Mouse (Mus musculus): ENCODE data around the gene Rpl29. TPM values are rescaled to one million over a fixed set of nuclear protein-coding genes. Genes with fewer than 3 reads are reported as not detected.

Gene Rpl29
- polyA plus RNA-seq, 1 experiment from 2014 or later = 729 TPM

GRCm38 (mm10) chr9:106469317-106469716, 40.1 kb downstream of the Rpl29 start:
- no peak for ATAC-seq (ENCODE audit: low read depth)
- WGBS = 74% methylated on average over 6 of the region's 6 CpGs
- Histone ChIP-seq H3K4me3 (no peak overlapping the region), H3K9me3 (no peaks in the 10 kb centered on the region), H3K4me2 (no peak overlapping the region), H3K9ac (no peak overlapping the region), H3K27ac (replicated peaks) (no peak overlapping the region), H3K27me3 (no peaks in the 10 kb centered on the region), H3K4me1 (replicated peaks) (peaks cover 31% of the 10 kb centered on the region), H3K36me3 (0 out of 2 replicates have a peak, but pooled peaks cover 2% of the 10 kb centered on the region)

DNA sequence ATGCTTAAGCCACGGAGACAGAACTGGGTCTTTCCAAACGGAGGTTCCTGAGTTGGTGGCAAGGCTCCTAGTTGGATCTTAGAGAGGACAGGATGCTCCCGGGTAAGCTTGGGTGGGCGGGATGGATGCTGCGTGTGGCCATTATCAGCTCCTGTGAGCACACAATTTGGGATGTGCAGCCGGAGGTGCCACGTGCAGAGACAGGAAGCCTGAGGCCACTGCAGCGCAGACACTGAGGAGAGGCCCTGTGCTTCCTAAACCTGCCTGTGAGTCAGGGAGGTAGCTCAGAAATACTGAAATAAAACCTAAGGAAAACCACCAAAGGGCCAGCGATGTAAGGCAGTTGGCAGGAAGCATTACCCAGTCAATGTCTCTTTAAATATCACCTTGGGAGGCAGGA, 40.5 kb downstream of the Rpl29 start:
- H3K27ac ChIP-seq (replicated peaks) = no peak overlapping the region
- no peak overlapping the region for H3K9ac ChIP-seq
- no peak overlapping the region for H3K4me2 ChIP-seq
- no peak for ATAC-seq (ENCODE audit: low read depth)
- 71% methylated on average over 9 of the region's 9 CpGs for WGBS
- no peaks in the 10 kb centered on the region for H3K36me3 ChIP-seq
- H3K27me3 ChIP-seq = no peaks in the 10 kb centered on the region
- no peak overlapping the region for H3K4me3 ChIP-seq
- peaks cover 31% of the 10 kb centered on the region for H3K4me1 ChIP-seq (replicated peaks)
- H3K9me3 ChIP-seq = no peaks in the 10 kb centered on the region

DNA sequence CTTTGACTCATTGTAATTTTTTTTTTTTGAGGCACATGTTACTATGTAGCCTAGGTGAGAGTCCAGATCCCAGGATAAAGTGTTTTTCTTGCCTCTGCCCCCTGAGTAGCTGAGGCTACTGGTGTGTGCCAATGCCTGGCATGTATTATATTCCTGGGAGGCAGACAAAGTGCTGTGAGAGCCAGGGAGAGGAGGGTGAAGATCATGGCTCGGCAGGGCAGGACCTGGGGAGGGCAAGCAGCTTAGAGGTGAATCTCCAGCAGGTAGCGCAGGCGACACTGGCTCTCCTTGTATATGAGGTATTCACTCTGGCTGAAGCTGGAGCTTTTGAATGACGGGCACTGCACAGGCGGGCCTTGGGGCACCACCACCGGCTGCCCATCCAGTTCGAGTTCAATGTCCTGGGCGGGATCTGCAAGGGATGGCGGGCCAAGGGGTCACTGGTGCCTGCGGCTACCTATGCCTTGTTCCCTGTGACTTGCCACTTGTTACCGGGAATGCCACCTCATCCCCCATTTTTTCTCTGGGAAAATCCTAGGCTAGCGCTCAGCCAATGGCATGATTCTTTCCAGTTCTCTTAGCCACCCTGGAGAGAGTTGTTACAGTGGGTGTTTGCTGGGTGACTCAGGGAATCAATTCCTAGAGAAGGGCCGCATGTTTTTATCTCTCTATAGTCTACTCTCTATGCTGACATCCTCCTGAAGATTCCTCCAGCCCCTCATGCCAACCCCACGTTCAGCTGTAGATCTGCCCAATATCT, 41.9 kb downstream of the Rpl29 start:
- Histone ChIP-seq H3K9me3 (no peaks in the 10 kb centered on the region), H3K4me2 (no peak overlapping the region), H3K9ac (0 out of 2 replicates have a peak overlapping the region, but pooled peaks have one; percentile 17), H3K27ac (replicated peaks) (no peak overlapping the region), H3K4me1 (replicated peaks) (peaks cover 22% of the 10 kb centered on the region), H3K36me3 (no peaks in the 10 kb centered on the region), H3K4me3 (no peak overlapping the region), H3K27me3 (no peaks in the 10 kb centered on the region)
- WGBS = 72% methylated on average over 14 of the region's 14 CpGs
- no peak for ATAC-seq (ENCODE audit: low read depth)

- Histone ChIP-seq H3K4me1 (replicated peaks) (peaks cover 28% of the 10 kb centered on the region), H3K9me3 (no peaks in the 10 kb centered on the region), H3K4me2 (no peak overlapping the region)
Observed at GRCm38 (mm10) chr9:106471892-106472291, 42.6 kb downstream of the Rpl29 start.

GRCm38 (mm10) chr9:106472321-106472720, 43.1 kb downstream of the Rpl29 start:
- 69% methylated on average over 4 of the region's 4 CpGs for WGBS
- no peaks in the 10 kb centered on the region for H3K36me3 ChIP-seq
- no peak for ATAC-seq (ENCODE audit: low read depth)
- no peak overlapping the region for H3K4me2 ChIP-seq
- no peak overlapping the region for H3K27ac ChIP-seq (replicated peaks)
- peaks cover 28% of the 10 kb centered on the region for H3K4me1 ChIP-seq (replicated peaks)
- no peak overlapping the region for H3K4me3 ChIP-seq
- no peak overlapping the region for H3K9ac ChIP-seq
- H3K9me3 ChIP-seq = no peaks in the 10 kb centered on the region
- H3K27me3 ChIP-seq = no peaks in the 10 kb centered on the region

More at GRCm38 (mm10) chr9:106471892-106472291, 42.6 kb downstream of the Rpl29 start:
- ATAC-seq (ENCODE audit: low read depth) = no peak
- H3K9ac ChIP-seq = no peak overlapping the region
- no peak overlapping the region for H3K27ac ChIP-seq (replicated peaks)
- H3K27me3 ChIP-seq = no peaks in the 10 kb centered on the region
- no peak overlapping the region for H3K4me3 ChIP-seq
- H3K36me3 ChIP-seq = no peaks in the 10 kb centered on the region
- WGBS = 12% methylated on average over 5 of the region's 5 CpGs

GRCm38 (mm10) chr9:106473081-106473752, 44.0 kb downstream of the Rpl29 start:
- Histone ChIP-seq H3K27me3 (no peaks in the 10 kb centered on the region), H3K4me1 (replicated peaks) (peaks cover 37% of the 10 kb centered on the region), H3K9me3 (no peaks in the 10 kb centered on the region), H3K4me2 (no peak overlapping the region), H3K4me3 (no peak overlapping the region), H3K27ac (replicated peaks) (no peak overlapping the region), H3K9ac (no peak overlapping the region), H3K36me3 (no peaks in the 10 kb centered on the region)
- no peak for ATAC-seq (ENCODE audit: low read depth)
- WGBS = 93% methylated on average over 16 of the region's 16 CpGs

GRCm38 (mm10) chr9:106473753-106474105, 44.5 kb downstream of the Rpl29 start:
- H3K9ac ChIP-seq = no peak overlapping the region

GRCm38 (mm10) chr9:106474456-106474855, 45.2 kb downstream of the Rpl29 start:
- H3K4me3 ChIP-seq = no peak overlapping the region
- ATAC-seq (ENCODE audit: low read depth) = no peak
- H3K9ac ChIP-seq = peak overlapping the region; percentile 49; the same call in 1 of the 2 replicates
- no peaks in the 10 kb centered on the region for H3K9me3 ChIP-seq
- H3K27ac ChIP-seq (replicated peaks) = no peak overlapping the region
- H3K36me3 ChIP-seq = peaks cover 2% of the 10 kb centered on the region; the same call in 1 of the 2 replicates
- H3K4me2 ChIP-seq = 0 out of 2 replicates have a peak overlapping the region, but pooled peaks have one; percentile 13
- WGBS = 8% methylated on average over 6 of the region's 6 CpGs
- peaks cover 46% of the 10 kb centered on the region for H3K4me1 ChIP-seq (replicated peaks)
- H3K27me3 ChIP-seq = no peaks in the 10 kb centered on the region

More at GRCm38 (mm10) chr9:106473753-106474105, 44.5 kb downstream of the Rpl29 start:
- Histone ChIP-seq H3K36me3 (no peaks in the 10 kb centered on the region), H3K4me2 (no peak overlapping the region), H3K4me1 (replicated peaks) (peaks cover 42% of the 10 kb centered on the region), H3K27me3 (no peaks in the 10 kb centered on the region), H3K9me3 (no peaks in the 10 kb centered on the region), H3K4me3 (no peak overlapping the region), H3K27ac (replicated peaks) (no peak overlapping the region)
- 78% methylated on average over 5 of the region's 5 CpGs for WGBS
- ATAC-seq (ENCODE audit: low read depth) = no peak

GRCm38 (mm10) chr9:106475046-106475445, 45.8 kb downstream of the Rpl29 start:
- H3K9ac ChIP-seq = peak overlapping the region; percentile 49; the same call in 1 of the 2 replicates
- H3K9me3 ChIP-seq = no peaks in the 10 kb centered on the region
- H3K4me1 ChIP-seq (replicated peaks) = peaks cover 46% of the 10 kb centered on the region
- H3K27ac ChIP-seq (replicated peaks) = no peak overlapping the region
- 65% methylated on average over 7 of the region's 7 CpGs for WGBS
- no peak overlapping the region for H3K4me2 ChIP-seq
- H3K4me3 ChIP-seq = no peak overlapping the region
- H3K27me3 ChIP-seq = no peaks in the 10 kb centered on the region
- no peak for ATAC-seq (ENCODE audit: low read depth)
- H3K36me3 ChIP-seq = peaks cover 5% of the 10 kb centered on the region; the same call in 1 of the 2 replicates

DNA sequence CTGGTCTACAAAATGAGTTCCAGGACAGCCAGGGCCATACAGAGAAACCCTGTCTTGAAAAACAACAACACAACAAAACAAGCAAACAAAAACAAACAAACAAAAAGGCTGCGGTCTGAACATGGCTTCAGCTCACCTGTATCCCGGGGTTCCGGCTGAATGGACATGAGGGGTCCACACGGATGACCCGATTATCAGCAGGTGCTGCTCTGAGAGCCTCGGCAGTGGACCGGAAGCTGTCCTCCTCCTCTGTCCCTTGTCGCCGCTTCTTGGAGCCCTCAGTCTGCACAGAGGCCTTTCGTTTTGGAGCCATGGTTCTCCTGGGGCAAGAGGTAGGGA, 46.4 kb downstream of the Rpl29 start, which contains the start of gene Rrp9:
Rrp9 (plus strand) TSS at position 301 of the 339 bp plus-strand sequence.
- H3K36me3 ChIP-seq = peaks cover 8% of the 10 kb centered on the region
- H3K4me1 ChIP-seq (replicated peaks) = peaks cover 46% of the 10 kb centered on the region
- WGBS = 91% methylated on average over 10 of the region's 10 CpGs
- no peak for ATAC-seq (ENCODE audit: low read depth)
- peak within 1 kb of the TSS; percentile 26 for H3K4me2 ChIP-seq
- peak within 1 kb of the TSS; percentile 49 for H3K9ac ChIP-seq
- H3K9me3 ChIP-seq = no peaks in the 10 kb centered on the region
- no peaks in the 10 kb centered on the region for H3K27me3 ChIP-seq
- H3K27ac ChIP-seq (replicated peaks) = peak within 1 kb of the TSS; percentile 18; the same call in 1 of the 2 replicates
- H3K4me3 ChIP-seq = 0 out of 2 replicates have a peak within 1 kb of the TSS, but pooled peaks have one; percentile 0

DNA sequence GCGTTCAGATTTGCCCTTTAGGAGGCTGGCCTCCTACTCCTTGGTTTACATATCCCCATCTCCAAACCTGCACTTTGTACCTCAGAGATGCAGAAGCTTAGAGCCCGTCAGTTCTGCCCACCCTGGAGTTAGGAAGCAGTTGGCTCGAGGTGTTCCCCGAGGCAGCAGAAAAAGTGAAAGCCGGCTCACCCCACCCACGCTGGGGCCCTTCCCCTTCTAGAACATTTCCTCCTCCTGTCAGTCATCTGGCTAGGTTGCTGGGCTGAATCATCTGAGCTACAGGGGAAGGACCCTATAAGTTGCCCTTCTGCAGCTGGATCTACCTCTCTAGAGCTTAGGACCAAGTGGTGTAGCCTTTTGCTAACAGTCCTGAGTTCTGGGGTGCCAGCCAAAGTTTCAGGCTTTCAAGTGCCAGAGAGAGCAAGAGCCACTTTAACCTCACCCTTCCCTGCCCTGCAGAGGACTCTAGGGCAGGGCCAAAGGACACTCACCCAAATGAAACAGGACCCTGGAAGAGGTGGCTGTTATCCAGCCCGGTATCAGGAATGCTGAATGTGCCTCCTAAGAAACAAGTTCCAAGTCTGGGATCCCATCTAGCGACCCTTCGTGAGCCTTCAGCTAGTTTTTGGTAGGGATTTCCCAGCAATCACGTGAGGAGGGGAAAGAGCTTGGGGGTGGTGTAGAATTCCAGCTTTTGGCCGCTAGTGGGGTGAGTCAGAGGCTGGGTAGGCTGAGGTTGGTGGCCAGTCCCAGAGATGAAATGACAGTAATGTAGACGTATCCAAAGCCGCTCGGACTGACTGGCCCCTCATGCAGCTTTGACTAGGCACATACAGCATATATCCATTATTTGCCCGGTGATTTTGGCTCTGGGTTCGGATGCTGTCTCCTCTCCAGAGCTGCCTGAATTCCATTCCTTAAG, 47.0 kb downstream of the Rpl29 start:
- no peaks in the 10 kb centered on the region for H3K27me3 ChIP-seq
- 37% methylated on average over 16 of the region's 16 CpGs for WGBS
- H3K4me1 ChIP-seq (replicated peaks) = peaks cover 46% of the 10 kb centered on the region
- H3K9ac ChIP-seq = peak overlapping the region; percentile 28
- ATAC-seq (ENCODE audit: low read depth) = peak; percentile 46
- H3K9me3 ChIP-seq = no peaks in the 10 kb centered on the region
- peaks cover 14% of the 10 kb centered on the region for H3K36me3 ChIP-seq
- peak overlapping the region; percentile 18; the same call in 1 of the 2 replicates for H3K27ac ChIP-seq (replicated peaks)
- H3K4me2 ChIP-seq = peak overlapping the region; percentile 26
- 0 out of 2 replicates have a peak overlapping the region, but pooled peaks have one; percentile 0 for H3K4me3 ChIP-seq

Measured in neural tube, embryonic 13.5 days (tissue).